Mouse (Mus musculus) heart, embryonic 14.5 days (tissue): Measurements from ENCODE around the gene Cenpl. TPM values are rescaled to one million over a fixed set of nuclear protein-coding genes. Genes with fewer than 3 reads are reported as not detected.

Experiments used
- ATAC-seq: fragments of 200-750 bp; cut with Nextera tagmentation; 2 replicates; pipeline ENCODE4 v1.8.0; 2017; ENCODE audit warnings: low read depth, moderate TSS enrichment; ENCODE audit not compliant: insufficient number of reproducible peaks, insufficient read depth, low FRiP score
- H3K27ac ChIP-seq, 2 experiments: fragments of 200-500 bp in 1 of 2; fragments of 300-500 bp in 1 of 2; sonication (generic) in 1 of 2; replicated peaks in 1 of 2; 2 replicates each; pipeline ENCODE4 v1.5.1; 2012 to 2014; ENCODE audit warnings: low read depth in 2 of 2, low read length in 2 of 2, control low read depth in 1 of 2, mild to moderate bottlenecking in 1 of 2, mixed read lengths in 1 of 2; ENCODE audit not compliant: control insufficient read depth in 1 of 2, insufficient read depth in 1 of 2
- H3K27me3 ChIP-seq: fragments of 300-500 bp; sonication (generic); 2 replicates; pipeline ENCODE4 v1.6.1; 2014; ENCODE audit warnings: mild to moderate bottlenecking, low read length, control low read depth; ENCODE audit not compliant: control insufficient read depth, insufficient read depth
- H3K36me3 ChIP-seq: fragments of 300-500 bp; sonication (generic); 2 replicates; pipeline ENCODE4 v1.6.1; 2014; ENCODE audit warnings: mild to moderate bottlenecking, control low read depth, low read length, mixed read lengths; ENCODE audit not compliant: control insufficient read depth, insufficient read depth
- H3K4me1 ChIP-seq, 2 experiments: fragments of 200-500 bp in 1 of 2; fragments of 300-500 bp in 1 of 2; sonication (generic) in 1 of 2; 2 replicates each; pipeline ENCODE4 v1.6.1; 2012 to 2014; ENCODE audit warnings: low read length in 2 of 2, control low read depth in 1 of 2, mixed read lengths in 1 of 2; ENCODE audit not compliant: control insufficient read depth in 2 of 2, insufficient read depth in 2 of 2
- H3K4me2 ChIP-seq: fragments of 300-500 bp; sonication (generic); 2 replicates; pipeline ENCODE4 v1.6.1; 2014; ENCODE audit warnings: mild to moderate bottlenecking, low read length
- H3K4me3 ChIP-seq, 2 experiments: fragments of 200-500 bp in 1 of 2; fragments of 300-500 bp in 1 of 2; sonication (generic) in 1 of 2; 2 replicates each; pipeline ENCODE4 v1.5.1; 2012 to 2014; ENCODE audit warnings: low read length in 2 of 2, mild to moderate bottlenecking in 2 of 2, control low read depth in 1 of 2, low read depth in 1 of 2, moderate library complexity in 1 of 2; ENCODE audit not compliant: control insufficient read depth in 1 of 2, insufficient read depth in 1 of 2
- H3K9ac ChIP-seq: fragments of 300-500 bp; sonication (generic); 2 replicates; pipeline ENCODE4 v1.6.1; 2014; ENCODE audit warnings: mild to moderate bottlenecking, low read length
- H3K9me3 ChIP-seq: fragments of 300-500 bp; sonication (generic); 2 replicates; pipeline ENCODE4 v1.6.1; 2016; ENCODE audit warnings: low read length, control low read depth; ENCODE audit not compliant: control insufficient read depth
- WGBS: fragments of 180-500 bp; shearing (Covaris S2); extraction: QIAGEN DNeasy Blood & Tissue Kit; methylation state at CpG from one replicate; pipeline ENCODE4 v1.1.7; 2014; 5-methylcytosine and 5-hydroxymethylcytosine counted together
- polyA plus RNA-seq: library from polyadenylated mRNA; unstranded; fragments of >200 nt; fragmentation: Nextera tagmentation; extraction: Ambion mirVana; gene quantifications from 2 replicates; pipeline ENCODE4 v1.2.1, GENCODE M21; 2014

Cenpl gene
- polyA plus RNA-seq, 1 experiment from 2014 or later = 19.0 TPM

DNA sequence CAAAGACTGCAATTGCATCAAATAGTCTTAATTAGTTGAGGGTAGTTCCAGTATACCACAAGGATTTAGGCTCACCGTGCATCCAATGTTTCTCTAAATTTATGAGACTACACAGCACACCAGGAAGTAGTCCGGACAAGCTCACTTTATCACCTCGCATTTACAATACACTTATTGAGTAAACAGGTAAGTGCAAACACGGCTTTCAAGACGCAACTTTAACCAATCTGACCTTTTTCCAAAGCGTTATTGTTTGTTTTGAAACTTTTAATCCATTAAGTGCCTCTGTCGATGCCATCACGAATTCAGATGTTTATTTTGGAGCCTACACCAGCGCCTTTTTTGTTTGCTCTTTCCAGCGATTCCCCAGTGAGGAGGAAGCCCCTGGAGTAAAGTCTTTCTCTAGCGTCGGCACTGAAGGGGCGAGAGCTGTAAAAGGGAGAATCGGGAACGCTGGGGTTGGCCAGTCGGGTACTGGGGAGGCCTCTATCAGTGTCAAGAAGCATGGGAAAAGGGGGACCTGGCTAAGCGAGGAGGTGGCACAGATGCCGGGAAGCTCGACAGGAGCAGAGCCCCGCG is 36.6 kb upstream of the Cenpl start:
- Histone ChIP-seq H3K36me3 (peaks cover 71% of the 10 kb centered on the region), H3K27me3 (no peaks in the 10 kb centered on the region), H3K9me3 (no peaks in the 10 kb centered on the region), H3K9ac (peak overlapping the region; percentile 79), H3K27ac (peak overlapping the region; percentile 89 to 91), H3K4me1 (peaks cover 0 to 18% of the 10 kb centered on the region in 2 experiments; a peak in 3 of 4 replicates), H3K4me2 (peak overlapping the region; percentile 71), H3K4me3 (peak overlapping the region; percentile 68 to 78)
- 2% methylated on average over 21 of the region's 21 CpGs for WGBS
- no peak for ATAC-seq

DNA sequence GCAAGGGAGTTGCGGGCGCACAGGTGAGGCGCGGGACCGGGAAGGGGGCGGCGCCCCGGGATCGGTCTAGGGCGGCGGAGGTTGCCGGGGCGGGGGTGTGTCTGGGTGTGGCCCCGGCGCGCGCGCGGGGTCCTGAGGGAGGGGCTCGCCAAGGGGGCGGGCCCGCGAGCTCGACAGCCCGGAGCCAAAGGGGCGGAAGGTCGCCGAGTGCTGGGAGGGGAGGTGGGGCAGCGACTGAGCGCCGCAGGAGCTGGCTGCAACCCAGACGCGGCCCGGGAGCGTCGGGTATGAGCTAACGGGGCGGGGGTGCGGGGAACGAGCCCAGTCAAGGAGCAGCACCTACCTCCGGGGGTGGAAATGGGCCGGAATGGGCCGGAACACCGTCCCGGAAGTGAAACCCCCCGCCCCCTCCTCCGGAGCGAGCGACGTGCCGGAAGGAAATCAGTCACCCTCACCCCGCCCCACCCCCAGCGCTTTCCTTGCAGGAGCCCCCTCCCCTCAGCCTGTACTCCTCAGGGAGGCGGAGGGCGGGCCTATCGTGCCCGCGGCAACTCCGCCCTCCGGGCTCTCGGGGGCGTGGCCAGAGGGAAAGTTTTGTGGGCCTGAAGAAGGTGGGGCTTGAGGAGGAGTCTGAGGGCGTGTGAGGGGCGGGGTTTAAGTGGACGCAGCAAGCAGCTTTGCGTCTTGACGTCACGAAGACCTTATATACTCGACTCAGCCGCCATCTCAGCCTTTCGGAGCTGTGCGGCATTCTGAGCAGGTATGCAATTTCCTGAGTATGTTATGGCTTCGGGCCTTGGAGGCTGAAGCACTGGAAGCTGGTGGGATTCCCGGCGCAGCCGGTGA is 35.9 kb upstream of the Cenpl start, which contains the start of gene Zbtb37:
Gene Zbtb37 (minus strand): TSS at position 415 of the 846 bp plus-strand sequence.
- Histone ChIP-seq H3K4me3 (peak within 1 kb of the TSS; percentile 68 to 78), H3K27ac (peak within 1 kb of the TSS; percentile 91), H3K27me3 (no peaks in the 10 kb centered on the region), H3K36me3 (peaks cover 71% of the 10 kb centered on the region), H3K9ac (peak within 1 kb of the TSS; percentile 91), H3K4me2 (peak within 1 kb of the TSS; percentile 87), H3K4me1 (peaks cover 0 to 18% of the 10 kb centered on the region in 2 experiments; a peak in 3 of 4 replicates), H3K9me3 (no peaks in the 10 kb centered on the region)
- peak; percentile 91 for ATAC-seq
- under 1% methylated on average over 61 of the region's 76 CpGs for WGBS

DNA sequence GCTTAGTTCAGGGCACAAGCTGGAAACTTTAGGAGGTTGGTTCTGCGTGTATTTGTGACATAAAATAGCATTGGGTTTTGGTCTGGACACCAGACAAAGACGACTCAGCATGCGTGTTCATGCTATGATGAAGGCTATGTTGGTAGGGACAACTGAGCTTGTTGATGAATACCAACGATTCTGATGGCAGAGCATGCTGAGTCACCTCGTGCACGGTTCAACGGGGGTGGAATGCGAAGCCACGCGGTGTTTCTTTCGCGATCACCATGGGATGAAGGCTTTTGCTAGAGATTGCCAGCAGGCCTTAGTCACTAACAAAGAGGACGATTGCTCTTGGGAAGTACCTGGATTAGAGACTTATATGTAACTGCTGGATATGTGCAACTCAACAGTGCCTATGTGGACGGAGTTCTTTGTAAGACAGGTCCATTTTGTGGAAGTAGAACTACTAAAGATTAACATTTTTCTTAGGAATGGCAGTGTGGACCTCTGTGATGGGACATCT is 35.2 kb upstream of the Cenpl start:
- Histone ChIP-seq H3K9me3 (no peaks in the 10 kb centered on the region), H3K9ac (peak overlapping the region; percentile 91), H3K27ac (peak overlapping the region; percentile 91), H3K36me3 (peaks cover 67% of the 10 kb centered on the region), H3K4me2 (peak overlapping the region; percentile 87), H3K27me3 (no peaks in the 10 kb centered on the region), H3K4me1 (peaks cover 0 to 18% of the 10 kb centered on the region in 2 experiments; a peak in 3 of 4 replicates), H3K4me3 (peak overlapping the region; percentile 63 to 68)
- ATAC-seq = no peak
- under 1% methylated on average over 14 of the region's 14 CpGs for WGBS

DNA sequence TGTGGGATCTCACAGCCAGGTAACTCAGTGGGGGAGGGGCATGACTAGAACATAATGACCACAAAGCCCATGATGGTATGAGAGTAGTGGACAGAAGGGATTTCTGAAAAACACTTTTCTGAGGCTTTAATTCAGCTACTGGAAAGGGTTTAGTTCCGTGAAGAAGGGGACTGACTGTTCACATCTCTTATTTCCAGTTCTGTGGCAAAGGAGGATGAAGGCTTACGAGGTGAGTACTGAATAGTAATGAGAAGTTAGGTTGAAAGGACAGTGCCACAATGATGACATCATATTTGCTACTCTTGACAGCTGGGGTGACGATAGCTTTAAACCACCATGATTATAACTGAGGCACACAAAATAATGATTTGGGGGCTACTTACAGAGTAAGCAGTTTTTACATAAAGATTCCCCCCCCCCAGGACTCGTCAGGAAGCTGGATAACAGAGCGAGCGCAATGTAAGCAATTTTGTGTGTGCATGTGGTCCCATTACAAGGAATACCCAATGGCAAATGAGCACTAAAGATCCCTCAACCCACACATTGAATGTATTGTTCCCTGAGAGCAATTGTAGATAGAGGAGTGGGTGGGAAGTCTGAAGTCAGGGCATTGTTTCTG is 34.6 kb upstream of the Cenpl start:
- Histone ChIP-seq H3K36me3 (peaks cover 62% of the 10 kb centered on the region), H3K9ac (peak overlapping the region; percentile 91), H3K4me1 (peaks cover 0 to 18% of the 10 kb centered on the region in 2 experiments; a peak in 3 of 4 replicates), H3K4me2 (peak overlapping the region; percentile 87), H3K27ac (peak overlapping the region; percentile 91), H3K4me3 (peak overlapping the region; percentile 63 to 68), H3K9me3 (no peaks in the 10 kb centered on the region), H3K27me3 (no peaks in the 10 kb centered on the region)
- no peak for ATAC-seq
- 0% methylated on average over 6 of the region's 6 CpGs for WGBS

DNA sequence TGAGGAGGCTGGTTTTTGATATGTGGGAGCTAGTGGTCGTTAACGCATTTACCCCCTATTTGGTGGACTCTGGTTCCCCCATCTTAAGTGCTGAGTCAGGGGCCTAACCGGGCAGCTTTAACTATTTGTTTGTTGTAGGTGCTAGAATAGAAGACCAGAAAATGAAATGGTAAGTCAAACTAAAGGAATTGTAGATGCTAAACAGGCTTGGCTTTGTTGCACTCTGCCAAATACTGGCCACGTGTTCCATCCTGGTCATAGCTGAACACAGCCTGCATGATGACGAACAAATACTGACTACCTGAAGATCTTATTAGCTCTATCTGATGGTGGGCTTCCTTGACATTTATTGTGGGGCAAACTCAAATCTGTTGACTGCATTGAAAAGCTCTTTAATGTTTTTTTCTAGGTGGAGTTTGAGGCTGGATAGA is 34.1 kb upstream of the Cenpl start:
- ATAC-seq = no peak
- Histone ChIP-seq H3K4me3 (peak overlapping the region; percentile 63 to 68), H3K36me3 (peaks cover 56% of the 10 kb centered on the region), H3K27me3 (no peaks in the 10 kb centered on the region), H3K4me2 (peak overlapping the region; percentile 87), H3K9ac (peak overlapping the region; percentile 91), H3K9me3 (no peaks in the 10 kb centered on the region), H3K4me1 (peaks cover 0 to 18% of the 10 kb centered on the region in 2 experiments; a peak in 3 of 4 replicates), H3K27ac (peak overlapping the region; percentile 91)
- WGBS = under 1% methylated on average over 5 of the region's 5 CpGs

GRCm38 (mm10) chr1:161037026-161037425 is 33.5 kb upstream of the Cenpl start:
- Histone ChIP-seq H3K27ac (peak overlapping the region in 1 of 2 experiments; percentile 91; a peak in 1 of 4 replicates), H3K9ac (peak overlapping the region; percentile 91), H3K36me3 (peaks cover 50% of the 10 kb centered on the region), H3K4me3 (peak overlapping the region in 1 of 2 experiments; percentile 68; a peak in 2 of 4 replicates), H3K4me2 (peak overlapping the region; percentile 87), H3K9me3 (no peaks in the 10 kb centered on the region), H3K4me1 (peaks cover 0 to 18% of the 10 kb centered on the region in 2 experiments; a peak in 3 of 4 replicates), H3K27me3 (no peaks in the 10 kb centered on the region)
- no peak for ATAC-seq
- WGBS = 5% methylated on average over 1 of the region's 1 CpGs

DNA sequence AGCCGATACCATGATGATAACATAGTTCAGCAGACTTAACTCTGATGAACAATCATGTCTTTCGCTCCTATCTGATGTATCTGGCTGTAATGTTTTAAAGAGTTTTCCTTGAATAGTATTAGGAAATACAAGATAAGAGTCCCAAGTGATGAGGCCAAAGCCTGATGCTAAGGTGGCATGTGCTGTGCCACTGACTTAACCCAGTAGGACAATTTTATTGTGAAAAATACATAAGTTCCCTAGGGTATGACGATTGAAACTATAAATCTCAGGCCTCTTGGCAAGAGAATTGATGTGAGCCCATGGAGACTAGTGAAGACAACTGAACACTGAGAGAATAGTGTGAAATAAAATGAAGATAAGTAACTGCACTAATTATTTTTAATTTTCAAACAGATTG is 32.9 kb upstream of the Cenpl start:
- Histone ChIP-seq H3K9me3 (no peaks in the 10 kb centered on the region), H3K4me1 (peaks cover 0 to 18% of the 10 kb centered on the region in 2 experiments; a peak in 3 of 4 replicates), H3K9ac (peak overlapping the region; percentile 49), H3K36me3 (peaks cover 47% of the 10 kb centered on the region), H3K27me3 (no peaks in the 10 kb centered on the region), H3K4me2 (peak overlapping the region; percentile 87), H3K27ac (no peak overlapping the region), H3K4me3 (peak overlapping the region in 1 of 2 experiments; percentile 68; a peak in 2 of 4 replicates)
- no peak for ATAC-seq
- 40% methylated on average over 3 of the region's 3 CpGs for WGBS
